Mouse (Mus musculus): ENCODE results near the gene 4930432M17Rik.

DNA sequence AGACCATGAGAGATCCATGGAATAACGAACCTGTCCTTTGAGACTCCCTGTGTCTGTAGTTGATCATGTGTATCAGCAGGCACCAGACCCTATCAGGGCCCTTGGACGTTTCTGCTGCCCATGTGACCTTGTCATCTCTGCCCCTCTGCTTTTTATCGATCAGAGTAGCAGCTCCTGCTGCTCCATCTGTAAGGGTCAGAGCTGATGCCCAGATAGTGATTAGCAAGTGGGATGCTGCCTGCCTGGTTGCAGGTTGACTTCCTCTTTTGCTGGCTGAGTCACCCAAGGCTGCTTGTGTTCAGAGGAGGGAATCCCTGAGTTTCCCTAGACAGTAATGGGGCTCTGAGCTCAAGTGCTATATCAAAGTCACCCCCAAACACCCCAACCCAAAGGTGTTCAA is 18.9 kb upstream of the 4930432M17Rik start:
- TF ChIP-seq MYOG (IDR thresholded peaks at IDR 0.05; ENCODE audit: control insufficient read depth in 1 of 3, insufficient read depth in 1 of 3, insufficient read length in 2 of 3, low read depth in 2 of 3), result no peak
- no peak for TF ChIP-seq POLR2AphosphoS2 (IDR thresholded peaks at IDR 0.05; ENCODE audit: insufficient read length, low read depth)
- TF ChIP-seq E2F4 (IDR thresholded peaks at IDR 0.05; ENCODE audit: insufficient read depth), result no peak
- no peak for TF ChIP-seq POLR2A (IDR thresholded peaks at IDR 0.05; ENCODE audit: insufficient read length, low read depth)
- no peak for TF ChIP-seq USF1 (IDR thresholded peaks at IDR 0.05; ENCODE audit: low read depth)
- no peak for TF ChIP-seq CEBPB (IDR thresholded peaks at IDR 0.05; ENCODE audit: insufficient read depth, poor library complexity, severe bottlenecking)
- no peak for TF ChIP-seq MAX (IDR thresholded peaks at IDR 0.05; ENCODE audit: low read depth)
